Mouse (Mus musculus) bone marrow, adult 2 months (tissue): ENCODE results near the gene Tgfbi. TPM values are rescaled to one million over a fixed set of nuclear protein-coding genes. Genes with fewer than 3 reads are reported as not detected.

ENCODE experiments used
- H3K27ac ChIP-seq: fragments of 200-500 bp; 2 replicates; pipeline ENCODE4 v1.5.1; 2012; ENCODE audit warnings: low read depth, mild to moderate bottlenecking, control low read depth, inconsistent platforms, low read length; ENCODE audit not compliant: control insufficient read depth, poor library complexity, insufficient read depth
- H3K4me1 ChIP-seq: fragments of 200-500 bp; 2 replicates; pipeline ENCODE4 v1.6.1; 2011; ENCODE audit warnings: low read length; ENCODE audit not compliant: control insufficient read depth, insufficient read depth
- H3K4me3 ChIP-seq: fragments of 200-500 bp; replicated peaks from 2 replicates; pipeline ENCODE3; 2011; ENCODE audit warnings: mild to moderate bottlenecking, low read depth, low read length, control low read depth; ENCODE audit not compliant: control insufficient read depth
- CTCF ChIP-seq: fragments of 200-500 bp; IDR thresholded peaks from 2 replicates; pipeline ENCODE4 v1.5.1; 2011; ENCODE audit warnings: low read length, control low read depth; ENCODE audit not compliant: control insufficient read depth, insufficient read depth
- POLR2A ChIP-seq: fragments of 200-500 bp; IDR thresholded peaks from 2 replicates; pipeline ENCODE4 v1.6.1; 2011; ENCODE audit warnings: low read depth, mild to moderate bottlenecking, control low read depth, low read length, borderline replicate concordance; ENCODE audit not compliant: control insufficient read depth
- WGBS: fragments of 180-500 bp; shearing (Covaris S2); methylation state at CpG from one replicate; pipeline ENCODE4 v1.1.7; 2018; 5-methylcytosine and 5-hydroxymethylcytosine counted together
- polyA plus RNA-seq: library from polyadenylated mRNA; stranded (reverse); fragments of >200 nt; gene quantifications from 2 replicates; pipeline ENCODE4 v1.2.4, GENCODE M21; 2011; ENCODE audit warnings: low replicate concordance; ENCODE audit not compliant: missing spikeins, insufficient read depth, insufficient read length

Gene Tgfbi
- polyA plus RNA-seq, 1 experiment, result 49.4 TPM

DNA sequence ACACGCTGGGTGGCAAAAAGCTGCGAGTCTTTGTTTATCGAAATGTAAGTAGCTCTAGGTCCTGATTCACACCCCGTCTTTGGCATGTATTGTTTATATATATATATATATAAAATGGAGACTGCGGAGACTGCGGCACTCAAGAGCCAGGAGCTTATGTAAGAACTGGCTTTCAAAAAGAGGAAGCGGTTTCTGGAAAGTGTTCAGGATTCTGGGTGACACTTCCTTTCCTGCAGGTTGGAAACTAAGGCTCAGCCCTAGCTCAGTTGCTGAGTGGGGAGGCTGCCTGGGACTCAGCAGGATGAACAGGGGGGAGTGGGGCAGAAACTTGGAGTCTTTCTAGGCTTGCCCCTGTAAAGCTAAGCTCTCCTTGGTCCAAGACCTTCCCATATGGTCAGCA, 22.0 kb downstream of the Tgfbi start:
- 5% methylated on average over 7 of the region's 7 CpGs for WGBS
- peaks cover 11% of the 10 kb centered on the region for H3K4me1 ChIP-seq
- TF ChIP-seq POLR2A (no peak), CTCF (no peak)
- H3K4me3 ChIP-seq, result no peak overlapping the region
- H3K27ac ChIP-seq, result no peak overlapping the region

DNA sequence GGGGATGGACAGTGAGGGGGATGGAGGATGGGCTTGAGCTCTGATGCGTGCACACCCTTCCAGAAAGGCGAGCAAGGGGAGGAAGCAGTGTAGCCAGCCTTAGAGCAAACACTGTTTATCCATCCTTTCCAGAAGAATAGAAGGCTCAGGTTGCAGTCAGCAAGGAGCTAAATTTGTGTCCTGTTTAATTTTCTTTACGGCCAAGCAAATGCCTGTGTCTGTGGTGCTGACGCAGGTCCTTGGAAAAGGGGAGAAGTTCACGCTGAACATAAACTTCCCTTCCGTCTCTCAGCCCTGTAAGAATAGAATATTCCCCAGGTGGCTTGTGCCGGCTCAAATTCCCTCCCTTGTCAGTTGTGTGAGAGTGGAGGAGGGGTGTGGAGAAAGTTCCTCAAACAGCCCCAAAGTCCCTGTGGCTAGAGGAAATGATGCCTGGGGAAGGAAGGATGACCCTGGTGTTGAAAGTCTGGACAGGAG, 24.9 kb downstream of the Tgfbi start:
- TF ChIP-seq CTCF, result no peak
- no peak for TF ChIP-seq POLR2A
- 35% methylated on average over 7 of the region's 7 CpGs for WGBS
- peaks cover 11% of the 10 kb centered on the region for H3K4me1 ChIP-seq
- H3K4me3 ChIP-seq, result no peak overlapping the region
- no peak overlapping the region for H3K27ac ChIP-seq

DNA sequence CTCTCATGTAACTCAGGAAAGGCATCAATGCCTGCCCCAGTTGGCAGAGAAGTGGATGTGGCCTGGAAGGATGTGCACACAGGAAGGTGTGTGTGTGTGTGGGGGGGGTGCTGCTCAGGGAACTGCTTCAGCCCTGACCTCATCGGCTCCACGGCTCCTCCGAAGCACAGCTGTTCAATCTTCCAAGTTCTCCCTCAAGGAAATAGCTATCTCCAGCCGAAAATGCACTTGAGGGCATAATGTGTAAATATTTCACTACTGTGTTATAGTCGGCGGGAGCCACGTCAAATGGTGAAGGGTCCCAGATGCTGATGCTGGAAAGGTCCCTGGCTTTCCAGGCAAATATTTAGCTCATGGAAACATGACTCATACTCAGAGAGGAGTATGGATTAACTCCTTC, 25.6 kb downstream of the Tgfbi start:
- WGBS, result 33% methylated on average over 7 of the region's 7 CpGs
- peaks cover 11% of the 10 kb centered on the region for H3K4me1 ChIP-seq
- TF ChIP-seq POLR2A, result no peak
- no peak for TF ChIP-seq CTCF
- H3K27ac ChIP-seq, result no peak overlapping the region
- no peak overlapping the region for H3K4me3 ChIP-seq

DNA sequence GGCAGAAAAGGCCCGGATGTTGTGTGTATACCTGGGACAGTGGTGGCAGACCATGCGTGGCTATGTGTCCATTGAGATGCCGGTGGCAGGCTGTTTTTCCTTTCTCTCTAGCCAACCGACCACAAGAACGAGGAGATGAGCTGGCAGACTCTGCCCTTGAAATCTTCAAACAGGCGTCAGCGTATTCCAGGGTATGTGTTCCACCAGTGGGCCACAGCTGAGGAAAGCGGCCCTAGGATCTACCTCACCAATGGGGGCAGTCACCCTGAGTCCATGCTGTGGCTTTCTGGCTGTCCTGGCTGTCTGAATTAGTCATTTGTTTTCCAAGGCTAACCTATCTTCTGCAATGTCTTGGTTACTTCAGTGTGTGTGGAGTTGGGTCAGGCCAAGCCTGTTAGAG, 27.7 kb downstream of the Tgfbi start:
- 88% methylated on average over 8 of the region's 8 CpGs for WGBS
- peaks cover 6% of the 10 kb centered on the region; the same call in 1 of the 2 replicates for H3K4me1 ChIP-seq
- no peak overlapping the region for H3K27ac ChIP-seq
- TF ChIP-seq CTCF (no peak), POLR2A (no peak)
- H3K4me3 ChIP-seq, result no peak overlapping the region

DNA sequence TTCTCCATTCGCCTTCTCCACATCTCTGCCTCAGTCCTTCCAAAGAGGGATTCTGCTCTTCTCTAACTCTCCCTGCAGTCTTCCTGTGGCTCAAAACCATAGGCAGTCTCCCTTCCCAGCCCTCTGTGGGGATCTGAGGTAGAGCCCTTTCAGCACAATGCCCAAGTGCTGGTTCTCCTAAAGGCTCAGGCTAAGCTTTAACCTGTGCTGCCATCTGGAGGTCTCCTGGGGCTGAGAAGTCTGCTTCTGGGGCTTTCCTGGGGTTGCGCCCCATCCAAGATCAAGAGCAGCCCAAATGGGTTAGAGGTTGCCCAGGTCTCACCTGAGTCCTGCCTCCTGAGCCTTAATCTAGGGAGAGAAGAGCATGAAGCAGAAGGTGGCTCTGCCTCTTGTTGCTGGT, 32.4 kb downstream of the Tgfbi start:
- Histone ChIP-seq H3K4me3 (no peak overlapping the region), H3K27ac (no peak overlapping the region), H3K4me1 (no peaks in the 10 kb centered on the region)
- 72% methylated on average over 2 of the region's 2 CpGs for WGBS
- TF ChIP-seq POLR2A (no peak), CTCF (peak; percentile 67; the same call in 1 of the 2 replicates)

DNA sequence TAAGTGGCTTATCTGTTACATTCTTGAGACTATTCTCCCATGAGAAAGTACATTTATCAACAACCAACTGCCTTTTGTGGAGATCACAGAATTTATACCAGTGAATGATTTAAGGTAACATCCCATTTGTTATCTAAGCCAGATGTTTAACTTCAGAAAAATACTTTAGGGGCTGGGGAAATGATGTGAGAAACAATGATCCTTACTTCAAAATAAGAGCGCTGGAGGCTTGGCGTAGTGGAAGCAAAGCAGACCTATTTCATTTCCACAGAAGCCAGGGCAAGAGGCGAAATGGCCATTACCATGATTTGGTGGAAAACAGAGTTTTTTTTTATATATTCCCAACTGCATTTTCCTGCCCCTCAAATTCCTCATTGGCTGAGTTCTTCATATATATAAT, 34.7 kb downstream of the Tgfbi start:
- Histone ChIP-seq H3K4me3 (no peak overlapping the region), H3K4me1 (no peaks in the 10 kb centered on the region), H3K27ac (no peak overlapping the region)
- no peak for TF ChIP-seq CTCF
- WGBS, result 87% methylated on average over 3 of the region's 3 CpGs

DNA sequence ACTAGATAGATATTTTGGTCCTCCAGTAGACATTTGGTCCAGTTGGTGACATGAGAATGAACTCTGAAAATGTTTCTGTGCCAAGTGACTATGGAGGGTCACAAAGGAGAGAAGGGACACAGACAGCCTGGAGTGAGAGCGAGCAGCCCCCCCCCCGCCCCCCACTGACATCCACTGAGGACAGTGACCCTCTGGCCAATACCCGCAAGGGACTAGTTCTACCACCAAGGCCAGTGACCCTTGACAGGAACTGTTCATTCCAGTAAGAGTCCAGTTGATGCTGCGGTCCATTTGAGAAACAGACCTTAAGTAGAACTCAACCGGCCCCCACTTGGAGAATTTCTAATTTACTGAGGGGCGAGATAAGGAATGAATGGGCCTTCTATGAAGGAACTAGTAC, 36.4 kb downstream of the Tgfbi start:
- Histone ChIP-seq H3K27ac (no peak overlapping the region), H3K4me1 (no peaks in the 10 kb centered on the region), H3K4me3 (no peak overlapping the region)
- WGBS, result 83% methylated on average over 6 of the region's 6 CpGs
- no peak for TF ChIP-seq CTCF
- no peak for TF ChIP-seq POLR2A

DNA sequence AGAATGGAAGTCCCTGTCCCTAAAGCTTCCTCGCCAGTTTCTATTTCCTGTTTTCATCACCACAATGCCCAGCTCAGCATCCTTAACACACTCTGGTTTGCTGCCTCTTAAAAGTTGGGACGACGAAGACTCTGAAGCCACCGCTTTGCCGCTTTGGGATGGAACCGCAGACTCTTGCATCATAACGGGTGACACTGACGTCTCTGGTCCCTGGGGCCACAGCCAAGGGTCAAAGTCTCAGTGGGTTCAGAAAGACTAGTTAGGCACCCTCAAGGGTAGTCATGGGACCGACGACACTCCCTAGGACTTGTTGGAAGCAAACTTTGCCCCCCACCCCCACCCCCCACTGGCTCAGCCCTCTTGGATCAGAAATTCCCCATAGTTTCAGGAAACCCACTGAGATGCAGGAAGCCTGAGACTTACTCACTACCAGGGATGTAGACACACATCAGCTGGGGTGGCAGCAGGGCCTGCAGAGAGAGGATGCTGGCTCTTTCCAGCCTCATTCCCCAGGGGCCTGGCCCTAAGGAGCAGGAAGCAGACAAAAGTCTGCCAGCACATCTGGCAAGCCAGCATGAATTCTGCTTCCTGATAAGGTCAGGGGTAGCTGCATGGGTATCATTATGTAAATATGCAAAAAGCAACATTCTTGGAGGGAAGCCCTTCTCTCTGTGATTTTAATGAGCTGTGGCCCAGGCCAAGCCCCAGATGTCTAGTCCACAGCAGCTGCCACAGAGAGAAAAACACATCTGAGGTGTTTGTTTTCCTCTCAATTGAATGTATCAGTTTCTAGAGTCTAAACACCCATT, 38.5 kb downstream of the Tgfbi start:
- WGBS, result 62% methylated on average over 10 of the region's 10 CpGs
- no peak overlapping the region for H3K27ac ChIP-seq
- no peak overlapping the region for H3K4me3 ChIP-seq
- H3K4me1 ChIP-seq, result no peaks in the 10 kb centered on the region
- no peak for TF ChIP-seq CTCF
- TF ChIP-seq POLR2A, result no peak

DNA sequence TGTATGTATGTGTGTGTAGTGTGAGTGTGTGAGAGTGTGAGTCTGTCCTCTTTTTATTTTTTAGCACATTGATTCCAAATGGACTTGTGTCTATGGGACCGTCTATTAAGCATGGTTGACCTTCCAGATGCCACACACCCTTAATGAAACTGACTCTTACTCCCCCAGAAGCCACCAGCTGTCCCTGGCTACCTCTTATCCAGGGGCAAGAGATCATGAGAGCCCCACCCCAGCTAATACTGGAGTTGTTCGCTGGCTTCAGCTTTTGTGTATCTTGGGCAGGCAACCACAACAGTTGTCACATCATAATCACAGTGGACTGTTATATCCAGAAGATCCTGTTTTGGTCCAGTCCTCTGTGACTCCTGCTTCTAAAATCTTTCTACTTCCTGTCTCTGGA, 40.7 kb downstream of the Tgfbi start:
- no peaks in the 10 kb centered on the region for H3K4me1 ChIP-seq
- TF ChIP-seq POLR2A (no peak), CTCF (no peak)
- H3K4me3 ChIP-seq, result no peak overlapping the region
- H3K27ac ChIP-seq, result no peak overlapping the region
- 80% methylated on average over 2 of the region's 2 CpGs for WGBS
